Mouse (Mus musculus) urinary bladder, postnatal 10 days (tissue): ENCODE results near the gene Rnf31.

ENCODE experiments used
- DNase-seq: peaks from one replicate; pipeline ENCODE4 v3.0.0; 2022; ENCODE audit warnings: low spot score

The Rnf31 gene

GRCm38 (mm10) chr14:55651528-55651927 lies 60.0 kb downstream of the Rnf31 start:
- DNase-seq: no peak
